ENCODE assay signal across 8 mouse cellular contexts in the genomic region with DNA sequence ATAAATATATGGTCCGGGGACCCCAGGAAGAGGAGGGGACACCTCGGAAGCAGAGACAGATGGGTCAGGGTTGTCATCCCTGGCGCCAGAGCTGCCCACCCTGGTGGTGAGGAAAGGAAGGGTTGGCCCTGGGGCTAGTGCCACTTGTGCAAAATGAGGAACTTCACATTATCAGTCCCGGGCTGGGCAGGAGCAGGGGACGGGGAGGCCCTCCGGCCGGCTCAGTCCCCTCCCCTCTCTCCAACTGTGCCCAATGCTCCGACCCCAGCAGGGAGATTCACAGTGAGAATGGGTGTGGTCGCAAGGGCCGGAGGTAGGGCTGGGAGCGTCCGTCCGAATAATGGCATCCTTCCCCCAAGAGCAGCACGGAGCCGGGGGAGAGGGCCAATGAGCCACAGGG. TPM values are rescaled to one million over a fixed set of nuclear protein-coding genes. Genes with fewer than 3 reads are reported as not detected.
DNase-seq lines count a peak whose midpoint lies in the region; ATAC-seq and TF ChIP-seq lines count a peak whose summit lies in the region.

No protein-coding gene starts in this region.

- no peak for TF ChIP-seq EP300 in heart, postnatal 0 days (IDR thresholded peaks at IDR 0.05; ENCODE audit: low read depth)

- peaks cover 45% of the 10 kb centered on the region for H3K36me3 ChIP-seq in heart, postnatal 0 days (replicated peaks; ENCODE audit: control insufficient read depth, insufficient read depth, low read length)

- peak overlapping the region; percentile 67 for H3K4me3 ChIP-seq in heart, postnatal 0 days (ENCODE audit: low read depth, low read length)

- ATAC-seq in heart, postnatal 0 days (ENCODE audit: insufficient read depth, low read depth): no peak

- H3K9ac ChIP-seq in heart, postnatal 0 days (replicated peaks; ENCODE audit: low read depth, low read length): no peak overlapping the region; the same call in 1 of the 2 replicates

- H3K27ac ChIP-seq in heart, postnatal 0 days (ENCODE audit: low read depth): peak overlapping the region; percentile 43; the same call in 1 of the 2 replicates

- peak overlapping the region; percentile 89 for H3K4me2 ChIP-seq in heart, postnatal 0 days (ENCODE audit: low read depth, low read length)

- DNase-seq in kidney, postnatal 10 days: peak; percentile 42
- DNase-seq in kidney, postnatal 36 days: no peak
- peak; percentile 55 for DNase-seq in ZHBTc4 (ENCODE audit: low read depth, low spot score)
- no peak for DNase-seq in heart, postnatal 0 days (ENCODE audit: low spot score)
- peak; percentile 49 to 50 for DNase-seq in lung, postnatal 4 days
- DNase-seq in adrenal gland, adult 18-20 months (ENCODE audit: low spot score in 2 of 2): no peak
- DNase-seq in cerebellum, adult 8-10 months: no peak
- no peak for DNase-seq in layer of hippocampus, postnatal 25 days (ENCODE audit: extremely low spot score in 1 of 2, low spot score in 1 of 2)

- 18% methylated on average over 15 of the region's 15 CpGs for WGBS in heart, postnatal 0 days

- no peaks in the 10 kb centered on the region for H3K9me3 ChIP-seq in heart, postnatal 0 days (replicated peaks; ENCODE audit: control insufficient read depth, low read length)

- H3K27me3 ChIP-seq in heart, postnatal 0 days (ENCODE audit: control insufficient read depth, insufficient read depth, low read length): peaks cover 33% of the 10 kb centered on the region

- 0 out of 2 replicates have a peak, but pooled peaks have one; percentile 5 for TF ChIP-seq CTCF in heart, postnatal 0 days (IDR thresholded peaks at IDR 0.05; ENCODE audit: low read depth)

- H3K4me1 ChIP-seq in heart, postnatal 0 days (ENCODE audit: control insufficient read depth, insufficient read depth): peaks cover 3% of the 10 kb centered on the region; the same call in 1 of the 2 replicates

RNA-seq across cellular contexts. Expression of a gene that starts 4.6 kb away (rescaled TPM):
- total RNA-seq in heart, postnatal 0 days (2014; rRNA removed; ENCODE audit: low replicate concordance): 17.8 and 19.5 TPM in 2 replicates
- polyA plus RNA-seq in heart, postnatal 0 days (2015; fragmentation: Nextera tagmentation; extraction: Ambion mirVana): 4.8 and 6.1 TPM in 2 replicates
- total RNA-seq in adrenal gland, adult 18-20 months (2021): 10 to 100 TPM in 1 of 2 experiments, 1 to 10 TPM in 1; 5.4 to 13.1 TPM
- total RNA-seq in layer of hippocampus, postnatal 25 days (2021): 1 to 10 TPM; 2.5 to 3.2 TPM

RNA-seq across cellular contexts. Expression of a gene that starts 13.9 kb away (rescaled TPM):
- total RNA-seq in heart, postnatal 0 days (2014; rRNA removed; ENCODE audit: low replicate concordance): 8.9 and 35.2 TPM in 2 replicates
- 12.9 and 13.4 TPM in 2 replicates for polyA plus RNA-seq in heart, postnatal 0 days (2015; fragmentation: Nextera tagmentation; extraction: Ambion mirVana)
- total RNA-seq in adrenal gland, adult 18-20 months (2021): 10 to 100 TPM; 15.9 to 19.8 TPM
- total RNA-seq in layer of hippocampus, postnatal 25 days (2021): 10 to 100 TPM; 18.2 to 18.3 TPM

RNA-seq across cellular contexts. Expression of a gene that starts 26.3 kb away (rescaled TPM):
- 34.4 and 72.1 TPM in 2 replicates for total RNA-seq in heart, postnatal 0 days (2014; rRNA removed; ENCODE audit: low replicate concordance)
- polyA plus RNA-seq in heart, postnatal 0 days (2015; fragmentation: Nextera tagmentation; extraction: Ambion mirVana): 19.3 and 20.2 TPM in 2 replicates
- total RNA-seq in adrenal gland, adult 18-20 months (2021): 10 to 100 TPM; 23.4 to 34.5 TPM
- total RNA-seq in layer of hippocampus, postnatal 25 days (2021): 10 to 100 TPM; 35.4 to 36.1 TPM

RNA-seq across cellular contexts. Expression of a gene that starts 28.8 kb away (rescaled TPM):
- 6.0 and 19.7 TPM in 2 replicates for total RNA-seq in heart, postnatal 0 days (2014; rRNA removed; ENCODE audit: low replicate concordance)
- 12.2 and 12.8 TPM in 2 replicates for polyA plus RNA-seq in heart, postnatal 0 days (2015; fragmentation: Nextera tagmentation; extraction: Ambion mirVana)
- 10 to 100 TPM; 27.7 to 33.2 TPM for total RNA-seq in adrenal gland, adult 18-20 months (2021)
- total RNA-seq in layer of hippocampus, postnatal 25 days (2021): 100 to 1,000 TPM in 1 of 2 experiments, 10 to 100 TPM in 1; 94.7 to 106 TPM

Comparison
In these comparisons a context has a peak if more than half of its experiments do, and no peak if none do; other contexts are left out.
1. DNase-seq: peak in kidney, postnatal 10 days (single experiment), ZHBTc4 (single experiment) and lung, postnatal 4 days (2 of 2); none in kidney, postnatal 36 days (0 of 2), heart, postnatal 0 days (single experiment), adrenal gland, adult 18-20 months (0 of 2), cerebellum, adult 8-10 months (single experiment) and layer of hippocampus, postnatal 25 days (0 of 2).